Mouse (Mus musculus): ENCODE results near the gene Smc5. TPM values are rescaled to one million over a fixed set of nuclear protein-coding genes. Genes with fewer than 3 reads are reported as not detected.

The Smc5 gene
- polyA plus RNA-seq (2015; fragmentation: Nextera tagmentation; extraction: Ambion mirVana): 27.6 and 32.2 TPM in 2 replicates

DNA sequence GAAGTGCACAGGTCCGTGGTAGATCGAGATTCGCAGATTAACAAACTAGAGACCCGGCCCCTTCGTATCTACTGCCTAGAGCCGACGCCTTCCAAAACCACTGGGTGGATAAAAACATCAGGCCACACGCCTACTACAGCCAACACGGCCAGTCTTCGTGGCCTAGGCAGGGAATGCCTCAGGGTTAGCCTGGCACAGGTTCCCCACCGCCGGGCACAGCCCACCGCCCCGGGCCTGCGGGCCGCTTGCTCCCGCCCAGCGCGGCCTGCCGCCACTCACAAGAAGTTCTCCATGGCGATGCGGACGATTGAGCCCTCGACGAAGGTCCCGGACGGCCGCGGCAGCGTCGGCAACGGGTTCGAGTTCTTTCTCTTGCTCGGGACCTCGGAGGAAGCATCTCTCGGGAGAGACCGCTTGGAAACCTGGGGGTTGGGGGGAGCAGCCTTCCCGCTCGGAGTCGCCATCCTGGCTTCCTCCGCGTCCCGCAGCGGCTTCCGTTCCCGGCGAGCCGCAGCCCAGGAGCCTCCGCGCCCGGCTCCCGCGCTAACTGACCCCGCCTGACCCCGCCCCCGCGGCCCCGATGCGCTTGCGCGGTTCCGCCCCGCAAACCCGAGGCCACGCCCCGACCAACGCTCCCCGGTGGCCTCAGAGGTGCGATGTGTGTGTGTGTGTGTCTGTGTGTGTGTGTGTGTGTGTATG is at the start of gene Smc5:
TSS of gene Smc5 (minus strand) at position 543 of the 699 bp plus-strand sequence.
- H3K27me3 ChIP-seq: no peaks in the 10 kb centered on the region
- peak; percentile 94 for ATAC-seq (ENCODE audit: insufficient number of reproducible peaks, low FRiP score, low TSS enrichment, low read depth)
- H3K4me2 ChIP-seq (replicated peaks): peak within 1 kb of the TSS; percentile 58
- peaks cover 8% of the 10 kb centered on the region for H3K4me1 ChIP-seq
- H3K9me3 ChIP-seq (replicated peaks): no peaks in the 10 kb centered on the region
- H3K4me3 ChIP-seq (replicated peaks): peak within 1 kb of the TSS; percentile 84
- peaks cover 5% of the 10 kb centered on the region; the same call in 1 of the 2 replicates for H3K36me3 ChIP-seq
- whole genome bisulfite sequencing: under 1% methylated on average over 69 of the region's 69 CpGs
- H3K27ac ChIP-seq (replicated peaks): peak within 1 kb of the TSS; percentile 80
- peak within 1 kb of the TSS; percentile 97 for H3K9ac ChIP-seq

DNA sequence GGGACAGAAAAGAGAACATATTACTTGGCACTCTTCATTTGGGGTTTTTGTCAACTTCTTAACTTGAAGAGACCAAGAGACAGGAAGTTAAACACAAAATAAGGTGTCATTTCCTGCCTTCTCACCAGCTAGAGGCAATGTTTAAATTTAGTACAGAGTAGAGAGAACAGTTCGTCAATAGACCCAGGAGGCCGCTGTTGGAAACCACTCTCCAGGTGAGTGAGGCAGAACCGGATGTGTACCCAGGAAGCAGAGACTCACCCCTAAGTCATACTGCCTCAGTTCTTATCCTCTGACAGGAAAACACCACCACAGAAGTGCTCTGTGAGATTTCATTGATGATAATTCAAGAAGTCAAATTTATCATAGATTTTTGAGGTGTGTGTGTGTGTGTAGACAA is 49.4 kb upstream of the Smc5 start:
- no peaks in the 10 kb centered on the region for H3K9me3 ChIP-seq (replicated peaks)
- H3K4me3 ChIP-seq (replicated peaks): no peak overlapping the region
- H3K9ac ChIP-seq: no peak overlapping the region
- H3K36me3 ChIP-seq: no peaks in the 10 kb centered on the region
- no peak for ATAC-seq (ENCODE audit: insufficient number of reproducible peaks, low FRiP score, low TSS enrichment, low read depth)
- H3K4me1 ChIP-seq: no peaks in the 10 kb centered on the region
- no peak overlapping the region for H3K4me2 ChIP-seq (replicated peaks)
- H3K27ac ChIP-seq (replicated peaks): no peak overlapping the region
- no peaks in the 10 kb centered on the region for H3K27me3 ChIP-seq
- WGBS: 77% methylated on average over 3 of the region's 3 CpGs

DNA sequence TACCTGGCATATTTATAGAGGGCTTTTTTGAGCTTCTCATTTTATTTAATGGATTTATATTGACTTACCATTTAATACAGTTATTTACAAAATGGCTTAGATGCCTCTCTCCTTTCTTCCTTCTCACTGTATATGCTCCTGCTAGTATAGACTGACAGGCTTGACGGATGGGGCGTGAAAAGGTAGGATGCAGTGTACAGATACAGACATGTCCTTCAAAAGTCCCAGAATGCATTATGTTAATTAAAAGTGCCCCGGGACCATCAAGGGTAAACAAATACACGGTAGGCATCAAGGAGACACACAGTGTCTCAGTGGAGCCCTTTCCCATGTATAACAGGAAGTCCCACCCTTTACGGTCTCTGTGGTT is 44.3 kb upstream of the Smc5 start:
- Histone ChIP-seq H3K27me3 (no peaks in the 10 kb centered on the region), H3K27ac (replicated peaks) (no peak overlapping the region), H3K9ac (no peak overlapping the region), H3K4me2 (replicated peaks) (no peak overlapping the region), H3K9me3 (replicated peaks) (no peaks in the 10 kb centered on the region), H3K4me3 (replicated peaks) (no peak overlapping the region), H3K36me3 (no peaks in the 10 kb centered on the region), H3K4me1 (no peaks in the 10 kb centered on the region)
- 85% methylated on average over 5 of the region's 5 CpGs for WGBS
- no peak for ATAC-seq (ENCODE audit: insufficient number of reproducible peaks, low FRiP score, low TSS enrichment, low read depth)

DNA sequence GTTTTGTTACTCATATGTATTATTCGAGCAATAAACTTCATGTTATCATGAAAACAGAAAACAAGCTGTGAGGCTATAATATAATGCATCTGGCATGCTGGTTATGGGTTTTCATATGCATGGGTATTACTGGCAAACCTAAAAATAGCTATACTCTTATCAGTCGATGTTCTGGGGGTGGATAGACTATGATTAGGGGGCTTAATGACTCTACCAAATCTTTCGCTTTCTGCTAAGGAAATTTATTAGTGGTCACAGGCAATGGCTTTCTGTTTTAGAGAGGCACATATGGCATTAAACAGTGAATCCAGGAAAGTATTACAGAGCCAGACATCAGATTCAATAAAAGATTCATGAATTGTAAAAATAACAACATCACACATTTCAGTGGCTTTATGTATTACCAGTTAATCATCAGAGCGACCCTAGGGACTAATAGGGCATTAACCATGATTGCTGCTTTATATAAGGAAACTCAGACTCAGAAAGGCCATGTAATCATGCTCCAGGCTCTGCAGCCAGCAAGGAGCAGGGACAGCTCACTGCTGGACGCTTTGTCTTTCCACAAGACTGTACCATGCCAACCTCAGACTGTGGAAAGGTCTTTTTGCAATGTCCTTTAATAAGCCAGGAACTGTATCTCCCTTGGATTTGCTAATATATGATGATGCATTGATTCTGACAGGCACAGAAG is 43.7 kb upstream of the Smc5 start:
- H3K36me3 ChIP-seq: no peaks in the 10 kb centered on the region
- ATAC-seq (ENCODE audit: insufficient number of reproducible peaks, low FRiP score, low TSS enrichment, low read depth): no peak
- no peaks in the 10 kb centered on the region for H3K9me3 ChIP-seq (replicated peaks)
- no peak overlapping the region for H3K4me2 ChIP-seq (replicated peaks)
- no peak overlapping the region for H3K9ac ChIP-seq
- no peak overlapping the region for H3K27ac ChIP-seq (replicated peaks)
- no peaks in the 10 kb centered on the region for H3K27me3 ChIP-seq
- no peaks in the 10 kb centered on the region for H3K4me1 ChIP-seq
- 63% methylated on average over 5 of the region's 5 CpGs for WGBS
- no peak overlapping the region for H3K4me3 ChIP-seq (replicated peaks)

DNA sequence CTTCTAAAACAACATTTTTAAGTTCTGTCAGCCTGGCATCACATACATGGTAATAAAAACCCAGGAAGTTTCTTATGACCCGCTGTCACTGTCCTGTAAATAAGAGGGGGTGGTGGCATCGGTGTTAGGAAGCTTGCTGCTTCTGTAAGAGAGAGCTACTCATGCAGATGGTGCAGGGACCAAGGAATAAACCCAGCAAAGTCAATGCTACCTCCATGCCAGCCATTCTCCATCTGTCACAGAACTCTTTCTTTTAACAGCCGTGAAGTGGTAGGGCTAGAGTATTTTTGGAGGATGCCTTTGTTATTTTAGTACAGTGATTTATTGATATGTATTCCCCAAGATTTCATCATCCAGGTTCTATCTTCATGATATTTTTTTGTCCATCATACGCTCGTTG is 43.2 kb upstream of the Smc5 start:
- Histone ChIP-seq H3K36me3 (no peaks in the 10 kb centered on the region), H3K4me1 (no peaks in the 10 kb centered on the region), H3K9ac (no peak overlapping the region), H3K9me3 (replicated peaks) (no peaks in the 10 kb centered on the region), H3K4me2 (replicated peaks) (no peak overlapping the region), H3K27me3 (no peaks in the 10 kb centered on the region), H3K27ac (replicated peaks) (no peak overlapping the region), H3K4me3 (replicated peaks) (no peak overlapping the region)
- WGBS: 83% methylated on average over 5 of the region's 5 CpGs
- ATAC-seq (ENCODE audit: insufficient number of reproducible peaks, low FRiP score, low TSS enrichment, low read depth): no peak

DNA sequence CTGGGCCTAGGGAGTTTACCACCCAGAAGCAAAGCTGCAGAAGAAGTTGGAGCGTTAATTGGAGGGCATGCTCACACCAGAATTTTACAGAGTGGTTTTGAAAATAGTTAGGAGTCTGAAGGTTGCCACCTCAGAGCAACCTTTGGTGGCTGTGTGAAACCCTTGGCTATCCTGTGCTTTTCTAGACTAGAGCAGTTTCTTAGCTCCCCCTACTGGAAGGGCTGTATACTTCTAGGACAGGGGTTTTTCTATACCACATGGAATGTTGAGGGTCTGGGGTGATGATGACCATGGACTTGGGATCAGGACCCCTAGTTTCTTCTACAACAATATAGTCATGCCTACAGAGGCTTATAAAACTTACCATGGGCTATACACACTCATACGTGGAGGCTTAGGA is 36.3 kb upstream of the Smc5 start:
- H3K36me3 ChIP-seq: no peaks in the 10 kb centered on the region
- H3K9me3 ChIP-seq (replicated peaks): no peaks in the 10 kb centered on the region
- no peak overlapping the region for H3K27ac ChIP-seq (replicated peaks)
- no peak overlapping the region for H3K4me3 ChIP-seq (replicated peaks)
- no peaks in the 10 kb centered on the region for H3K27me3 ChIP-seq
- ATAC-seq (ENCODE audit: insufficient number of reproducible peaks, low FRiP score, low TSS enrichment, low read depth): no peak
- 94% methylated on average over 2 of the region's 2 CpGs for WGBS
- no peak overlapping the region for H3K4me2 ChIP-seq (replicated peaks)
- H3K4me1 ChIP-seq: no peaks in the 10 kb centered on the region
- H3K9ac ChIP-seq: no peak overlapping the region

DNA sequence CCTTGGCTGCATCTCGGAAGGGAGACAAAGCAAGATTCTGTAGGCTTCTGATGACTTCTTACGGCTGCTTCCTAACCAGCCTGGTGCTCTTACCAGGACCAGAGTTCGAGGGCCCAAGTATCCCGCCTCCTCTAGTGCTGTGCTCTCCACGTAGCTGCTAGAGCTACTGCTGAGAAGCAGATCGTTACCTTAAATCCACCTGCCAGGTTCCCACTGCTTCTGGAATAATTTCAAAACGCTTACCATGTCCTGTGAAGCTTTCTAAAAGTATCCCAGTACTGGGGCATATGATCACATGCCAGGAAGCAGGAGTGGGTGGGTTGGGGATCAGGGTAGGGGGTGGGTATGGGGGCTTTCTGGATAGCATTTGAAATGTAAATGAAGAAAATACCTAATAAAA is 33.0 kb upstream of the Smc5 start:
- ATAC-seq (ENCODE audit: insufficient number of reproducible peaks, low FRiP score, low TSS enrichment, low read depth): no peak
- Histone ChIP-seq H3K4me2 (replicated peaks) (no peak overlapping the region), H3K9ac (no peak overlapping the region), H3K27me3 (no peaks in the 10 kb centered on the region), H3K9me3 (replicated peaks) (no peaks in the 10 kb centered on the region), H3K36me3 (no peaks in the 10 kb centered on the region), H3K4me3 (replicated peaks) (no peak overlapping the region), H3K27ac (replicated peaks) (no peak overlapping the region), H3K4me1 (no peaks in the 10 kb centered on the region)
- 85% methylated on average over 7 of the region's 7 CpGs for WGBS

DNA sequence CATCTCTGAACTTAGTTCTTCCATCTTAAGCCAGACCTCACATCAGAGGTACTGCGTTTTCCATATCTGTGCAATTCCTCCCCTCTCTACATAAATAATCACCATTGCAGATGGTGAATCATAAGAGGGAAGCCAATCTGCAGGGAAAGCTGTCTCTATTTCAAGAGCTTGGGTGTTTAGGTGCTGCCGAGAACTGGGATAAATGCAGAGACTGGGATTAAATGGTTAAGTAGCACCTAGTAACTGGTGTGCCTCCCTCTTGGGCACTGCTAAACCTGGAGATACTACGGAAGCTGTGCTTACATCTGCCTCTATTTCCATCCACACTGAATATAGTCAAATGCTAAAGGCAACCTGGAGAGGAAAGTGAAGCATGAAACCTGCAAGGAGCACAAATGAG is 26.3 kb upstream of the Smc5 start:
- no peak overlapping the region for H3K9ac ChIP-seq
- ATAC-seq (ENCODE audit: insufficient number of reproducible peaks, low FRiP score, low TSS enrichment, low read depth): no peak
- no peak overlapping the region for H3K4me3 ChIP-seq (replicated peaks)
- H3K36me3 ChIP-seq: no peaks in the 10 kb centered on the region
- H3K4me1 ChIP-seq: no peaks in the 10 kb centered on the region
- H3K27ac ChIP-seq (replicated peaks): no peak overlapping the region
- H3K4me2 ChIP-seq (replicated peaks): no peak overlapping the region
- 87% methylated on average over 3 of the region's 3 CpGs for WGBS
- H3K9me3 ChIP-seq (replicated peaks): no peaks in the 10 kb centered on the region
- H3K27me3 ChIP-seq: no peaks in the 10 kb centered on the region

DNA sequence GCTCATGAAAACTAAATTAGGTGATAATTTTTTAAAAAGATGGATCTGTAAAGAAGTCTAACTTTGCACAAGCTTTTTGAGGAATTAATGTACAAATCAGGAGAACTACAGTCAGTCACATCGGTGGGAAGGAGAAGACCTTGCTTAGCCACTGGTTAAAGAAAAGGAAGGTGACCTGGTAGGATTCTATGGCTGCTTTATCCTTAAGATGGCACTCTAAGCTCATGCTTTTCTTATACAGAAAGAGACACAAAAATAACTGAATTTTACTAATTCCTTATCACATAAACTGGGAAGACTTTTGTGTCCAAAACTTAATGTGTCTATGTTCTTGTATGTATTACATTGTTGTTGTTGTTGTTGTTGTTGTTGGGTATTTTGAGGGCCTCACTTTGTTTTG is 25.2 kb upstream of the Smc5 start:
- no peak for ATAC-seq (ENCODE audit: insufficient number of reproducible peaks, low FRiP score, low TSS enrichment, low read depth)

DNA sequence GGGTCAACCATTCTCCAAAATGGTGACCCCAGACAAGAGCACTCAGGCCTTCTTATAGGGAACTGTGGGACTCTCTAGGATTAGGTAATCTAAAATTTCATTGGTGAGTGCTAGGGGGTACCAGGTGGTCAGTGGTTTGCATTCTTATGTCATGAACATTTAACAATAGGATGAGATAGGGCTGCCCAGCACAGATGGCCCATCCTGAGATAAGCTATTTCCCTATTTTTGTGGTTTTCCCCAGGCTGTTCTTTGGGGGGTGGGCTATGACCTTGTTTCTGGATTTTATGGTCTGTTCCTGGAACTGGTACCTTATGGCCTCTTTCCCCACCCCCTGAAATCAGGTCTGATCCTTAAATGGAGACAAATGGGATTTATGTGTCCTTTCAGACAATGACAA is 23.5 kb upstream of the Smc5 start:
- no peaks in the 10 kb centered on the region for H3K36me3 ChIP-seq
- H3K27me3 ChIP-seq: no peaks in the 10 kb centered on the region
- no peak overlapping the region for H3K4me3 ChIP-seq (replicated peaks)
- no peak for ATAC-seq (ENCODE audit: insufficient number of reproducible peaks, low FRiP score, low TSS enrichment, low read depth)
- H3K27ac ChIP-seq (replicated peaks): no peak overlapping the region
- H3K4me1 ChIP-seq: no peaks in the 10 kb centered on the region
- no peaks in the 10 kb centered on the region for H3K9me3 ChIP-seq (replicated peaks)
- no peak overlapping the region for H3K9ac ChIP-seq
- H3K4me2 ChIP-seq (replicated peaks): no peak overlapping the region

More for the DNA sequence above, 25.2 kb upstream of the Smc5 start:
- Histone ChIP-seq H3K9me3 (replicated peaks) (no peaks in the 10 kb centered on the region), H3K4me3 (replicated peaks) (no peak overlapping the region), H3K9ac (no peak overlapping the region), H3K27ac (replicated peaks) (no peak overlapping the region), H3K4me1 (no peaks in the 10 kb centered on the region), H3K36me3 (no peaks in the 10 kb centered on the region), H3K4me2 (replicated peaks) (no peak overlapping the region), H3K27me3 (no peaks in the 10 kb centered on the region)
- 93% methylated on average over 1 of the region's 1 CpGs for WGBS

DNA sequence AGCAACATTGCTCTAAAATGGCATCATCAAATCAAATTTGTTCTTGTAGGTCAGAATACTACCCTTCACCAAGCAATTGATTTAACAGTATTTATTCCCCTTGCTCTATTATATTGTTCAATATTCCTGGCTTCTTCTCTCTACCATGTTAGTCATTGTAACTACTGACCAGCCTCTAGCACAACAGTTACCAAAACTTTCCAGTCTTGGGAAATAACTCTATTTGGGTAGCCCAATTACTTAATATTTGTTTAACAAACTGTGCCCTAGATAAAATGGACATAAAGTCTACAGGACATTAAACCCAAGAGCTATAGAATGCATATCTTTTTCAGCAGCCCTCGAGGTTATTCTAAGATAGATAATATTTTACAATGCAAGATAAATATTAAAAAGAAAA is 15.6 kb upstream of the Smc5 start:
- Histone ChIP-seq H3K27me3 (no peaks in the 10 kb centered on the region), H3K9me3 (replicated peaks) (no peaks in the 10 kb centered on the region), H3K4me3 (replicated peaks) (no peak overlapping the region), H3K4me1 (no peaks in the 10 kb centered on the region), H3K9ac (no peak overlapping the region), H3K27ac (replicated peaks) (no peak overlapping the region), H3K4me2 (replicated peaks) (no peak overlapping the region), H3K36me3 (no peaks in the 10 kb centered on the region)
- no peak for ATAC-seq (ENCODE audit: insufficient number of reproducible peaks, low FRiP score, low TSS enrichment, low read depth)
- 78% methylated on average over 1 of the region's 1 CpGs for WGBS
